Mouse (Mus musculus) C2C12 (cell line): ENCODE data around the gene Rnf41. TPM values are rescaled to one million over a fixed set of nuclear protein-coding genes. Genes with fewer than 3 reads are reported as not detected.

ENCODE experiments used
- H3K27me3 ChIP-seq: one replicate; pipeline ENCODE4 v1.6.1; 2011; ENCODE audit not compliant: control insufficient read depth, insufficient read depth, insufficient read length
- H3K36me3 ChIP-seq: one replicate; pipeline ENCODE4 v1.6.1; 2011; ENCODE audit not compliant: control insufficient read depth, insufficient read depth
- H3K4me3 ChIP-seq: one replicate; pipeline ENCODE4 v1.5.1; 2011; ENCODE audit warnings: mild to moderate bottlenecking, control low read depth; ENCODE audit not compliant: poor library complexity, insufficient read depth, severe bottlenecking
- H3K79me2 ChIP-seq: one replicate; pipeline ENCODE4 v1.6.1; 2011; ENCODE audit not compliant: control insufficient read depth, insufficient read depth
- H3K79me3 ChIP-seq: one replicate; pipeline ENCODE4 v1.6.1; 2011; ENCODE audit warnings: low read depth, control low read depth
- H3ac ChIP-seq: one replicate; pipeline ENCODE3; 2011; ENCODE audit warnings: low read depth; ENCODE audit not compliant: control insufficient read depth, insufficient read length
- CEBPB ChIP-seq: IDR thresholded peaks from one replicate; pipeline ENCODE4 v1.6.1; 2011; ENCODE audit warnings: low read depth, mild to moderate bottlenecking, control low read depth, moderate library complexity
- CTCF ChIP-seq: IDR thresholded peaks from one replicate; pipeline ENCODE4 v1.5.1; 2011; ENCODE audit not compliant: control insufficient read depth, insufficient read depth, insufficient read length
- FOSL1 ChIP-seq: IDR thresholded peaks from one replicate; pipeline ENCODE4 v1.8.0; 2011; ENCODE audit warnings: mild to moderate bottlenecking, low read length; ENCODE audit not compliant: poor library complexity, insufficient read depth, severe bottlenecking
- MAX ChIP-seq: IDR thresholded peaks from one replicate; pipeline ENCODE4 v1.6.1; 2011; ENCODE audit warnings: mild to moderate bottlenecking, control low read depth
- MYOD1 ChIP-seq: IDR thresholded peaks from one replicate; pipeline ENCODE4 v1.6.1; 2011; ENCODE audit warnings: low read depth; ENCODE audit not compliant: control insufficient read depth, insufficient read length
- MYOG ChIP-seq: IDR thresholded peaks from one replicate; pipeline ENCODE4 v1.6.1; 2011; ENCODE audit not compliant: control insufficient read depth, insufficient read length; ENCODE audit errors: extremely low read depth
- USF1 ChIP-seq: IDR thresholded peaks from one replicate; pipeline ENCODE4 v1.6.1; 2011; ENCODE audit warnings: low read depth, mild to moderate bottlenecking, control low read depth, moderate library complexity
- polyA plus RNA-seq: library from polyadenylated mRNA; unstranded; fragments of >200 nt; fragmentation: generic; extraction: Trizol; gene quantifications from one replicate; pipeline ENCODE4 v1.2.1, GENCODE M21; 2012; ENCODE audit warnings: missing spikeins

Rnf41 gene
- polyA plus RNA-seq, 1 experiment: 34.0 TPM

DNA sequence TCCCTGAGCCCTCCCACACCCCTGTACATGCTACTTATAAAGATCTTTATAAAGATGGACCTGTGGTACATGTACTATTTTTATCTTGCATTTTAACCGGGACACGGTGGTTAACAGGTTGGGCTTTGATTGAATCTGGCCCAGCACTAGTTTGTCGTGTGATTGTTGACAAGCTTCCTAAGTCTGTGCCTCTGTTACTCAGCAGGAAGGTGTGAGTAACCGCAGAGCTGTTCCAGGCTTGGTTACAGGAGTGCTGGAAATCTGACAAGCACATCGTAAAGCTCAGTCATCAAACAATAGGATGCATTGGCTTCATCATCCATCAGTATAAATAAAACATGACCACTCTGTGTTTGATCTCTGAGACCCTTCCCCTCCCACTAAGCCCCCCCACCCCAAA lies 11.0 kb downstream of the Rnf41 start:
- TF ChIP-seq CTCF (no peak), MYOD1 (no peak), MAX (no peak), MYOG (no peak), FOSL1 (no peak), USF1 (no peak), CEBPB (no peak)
- Histone ChIP-seq H3K79me3 (peaks cover 4% of the 10 kb centered on the region), H3ac (no peak overlapping the region), H3K4me3 (no peak overlapping the region), H3K79me2 (peaks cover 17% of the 10 kb centered on the region), H3K27me3 (no peaks in the 10 kb centered on the region), H3K36me3 (peaks cover 58% of the 10 kb centered on the region)

DNA sequence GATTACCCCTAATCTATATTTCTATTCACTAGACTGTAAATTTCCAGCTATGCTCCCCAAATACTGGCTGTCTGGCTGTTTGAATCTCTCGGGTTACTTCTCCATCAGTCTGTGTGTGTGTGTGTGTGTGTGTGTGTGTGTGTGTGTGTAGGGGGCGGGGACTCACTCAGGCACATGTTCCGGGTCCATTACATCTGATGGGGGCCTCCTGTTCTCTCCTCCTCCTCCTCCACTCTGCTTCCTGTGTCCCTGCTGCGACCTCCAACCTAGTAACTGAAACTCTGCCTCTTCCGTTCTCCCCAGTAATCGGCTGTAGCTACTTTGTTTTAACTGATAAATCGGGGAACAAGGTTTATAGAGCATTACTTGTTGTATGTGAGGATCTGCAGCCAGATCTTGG lies 13.1 kb downstream of the Rnf41 start:
- Histone ChIP-seq H3K79me3 (peaks cover 2% of the 10 kb centered on the region), H3K27me3 (no peaks in the 10 kb centered on the region), H3K36me3 (peaks cover 58% of the 10 kb centered on the region), H3K4me3 (no peak overlapping the region), H3ac (no peak overlapping the region), H3K79me2 (peaks cover 5% of the 10 kb centered on the region)
- no peak for TF ChIP-seq MYOD1
- no peak for TF ChIP-seq CEBPB
- TF ChIP-seq MYOG: no peak
- no peak for TF ChIP-seq USF1
- no peak for TF ChIP-seq MAX
- no peak for TF ChIP-seq FOSL1
- no peak for TF ChIP-seq CTCF

DNA sequence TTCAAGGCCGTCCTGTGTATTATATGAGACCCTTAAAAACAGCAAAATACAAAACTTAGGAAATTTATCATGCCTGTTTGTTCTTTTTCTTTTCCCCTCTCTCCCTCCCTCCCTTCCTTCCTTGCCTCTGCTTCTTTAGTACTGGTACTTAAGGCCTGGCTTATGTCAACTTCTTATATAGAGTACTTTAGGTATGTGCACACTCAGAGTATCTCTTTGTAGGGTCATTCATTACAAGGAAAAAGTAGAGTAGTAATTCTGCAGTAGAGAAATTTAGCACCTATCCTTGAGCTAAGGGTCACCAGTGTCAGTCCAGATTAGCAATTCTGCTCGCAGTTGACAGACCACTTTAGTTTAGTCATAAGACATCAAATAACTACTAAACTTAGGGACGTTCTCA lies 13.8 kb downstream of the Rnf41 start:
- TF ChIP-seq CEBPB: no peak
- TF ChIP-seq USF1: no peak
- no peak for TF ChIP-seq FOSL1
- TF ChIP-seq MYOD1: no peak
- no peak for TF ChIP-seq MYOG
- TF ChIP-seq MAX: no peak
- TF ChIP-seq CTCF: no peak
- H3K27me3 ChIP-seq: no peaks in the 10 kb centered on the region

DNA sequence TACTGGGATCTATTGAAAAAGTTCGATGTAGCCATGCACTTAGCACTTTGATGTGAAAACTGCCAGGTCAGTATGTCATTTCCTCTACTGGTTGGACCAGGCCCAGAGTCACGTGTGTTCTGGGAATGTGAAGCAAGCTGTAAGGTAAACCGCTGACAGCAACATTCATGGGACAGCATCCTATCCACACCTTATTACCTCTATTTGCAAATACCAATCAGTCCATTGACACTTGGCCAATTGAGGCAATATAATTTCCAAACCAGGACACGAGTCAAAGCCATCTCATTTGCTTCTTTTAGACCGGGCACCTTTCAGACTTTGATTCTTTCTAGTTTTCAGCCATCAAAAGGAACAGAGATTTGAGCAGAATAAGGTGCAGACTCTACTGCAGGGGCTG lies 17.6 kb downstream of the Rnf41 start:
- Histone ChIP-seq H3K79me3 (peaks cover 1% of the 10 kb centered on the region), H3K79me2 (peaks cover 10% of the 10 kb centered on the region), H3K27me3 (no peaks in the 10 kb centered on the region), H3K36me3 (peaks cover 57% of the 10 kb centered on the region), H3ac (no peak overlapping the region), H3K4me3 (no peak overlapping the region)
- TF ChIP-seq USF1 (no peak), CTCF (no peak), CEBPB (no peak), MYOD1 (no peak), MAX (no peak), FOSL1 (no peak), MYOG (no peak)

More for the DNA sequence above, 13.8 kb downstream of the Rnf41 start:
- Histone ChIP-seq H3K36me3 (peaks cover 65% of the 10 kb centered on the region), H3K79me3 (peaks cover 2% of the 10 kb centered on the region), H3K79me2 (peaks cover 5% of the 10 kb centered on the region), H3ac (no peak overlapping the region), H3K4me3 (no peak overlapping the region)

DNA sequence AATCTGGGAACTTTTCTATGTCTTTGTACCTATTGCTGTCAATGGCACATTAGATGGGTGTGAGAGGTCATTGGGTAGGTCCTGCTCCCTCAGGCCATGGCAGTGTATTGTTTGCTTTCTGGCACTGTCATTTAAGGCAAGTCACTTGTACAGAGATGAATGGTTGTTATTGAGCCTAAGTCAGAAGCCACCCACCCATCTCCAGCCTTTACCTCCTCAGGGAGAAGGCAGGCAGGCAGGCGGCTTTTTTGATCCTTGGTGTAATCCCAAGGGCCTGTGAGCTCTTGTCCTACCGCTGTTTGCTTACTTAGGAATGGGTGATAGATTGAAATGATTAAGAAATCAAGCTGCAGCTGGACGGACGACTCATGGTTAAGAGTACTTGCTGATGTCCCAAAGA lies 18.0 kb downstream of the Rnf41 start:
- H3ac ChIP-seq: no peak overlapping the region
- no peak for TF ChIP-seq FOSL1
- TF ChIP-seq MYOD1: no peak
- no peak for TF ChIP-seq MYOG
- no peak for TF ChIP-seq USF1
- TF ChIP-seq MAX: no peak
- TF ChIP-seq CTCF: no peak
- TF ChIP-seq CEBPB: no peak
- peaks cover 54% of the 10 kb centered on the region for H3K36me3 ChIP-seq

DNA sequence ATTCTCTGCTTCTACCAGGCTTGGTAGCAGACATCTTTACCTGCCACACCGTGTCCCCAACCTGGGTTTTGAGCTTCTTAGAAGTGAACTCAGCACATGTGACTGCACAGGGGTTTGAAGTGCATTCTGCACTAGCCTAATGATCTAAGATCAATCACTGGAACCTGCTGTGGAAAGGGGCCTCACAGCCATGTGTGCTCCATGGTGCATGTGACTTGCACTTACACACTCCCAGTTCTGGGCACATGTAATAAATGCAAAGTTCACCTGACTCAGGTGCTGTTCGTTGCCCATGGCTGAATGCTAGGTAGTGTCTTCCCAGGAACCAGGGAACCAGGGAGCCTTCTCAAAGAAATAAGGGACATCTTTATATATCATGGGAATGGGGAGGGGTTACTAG lies 22.0 kb downstream of the Rnf41 start:
- no peak overlapping the region for H3ac ChIP-seq
- peaks cover 10% of the 10 kb centered on the region for H3K79me2 ChIP-seq
- no peak for TF ChIP-seq MAX
- TF ChIP-seq CEBPB: no peak
- no peak for TF ChIP-seq MYOD1
- TF ChIP-seq CTCF: no peak
- TF ChIP-seq MYOG: no peak
- no peak for TF ChIP-seq FOSL1
- no peak for TF ChIP-seq USF1
- no peak overlapping the region for H3K4me3 ChIP-seq
- H3K79me3 ChIP-seq: peaks cover 4% of the 10 kb centered on the region
- H3K36me3 ChIP-seq: peaks cover 81% of the 10 kb centered on the region
- no peaks in the 10 kb centered on the region for H3K27me3 ChIP-seq

More for the DNA sequence above, 18.0 kb downstream of the Rnf41 start:
- no peaks in the 10 kb centered on the region for H3K27me3 ChIP-seq
- H3K79me2 ChIP-seq: peaks cover 10% of the 10 kb centered on the region
- H3K79me3 ChIP-seq: peaks cover 1% of the 10 kb centered on the region
- no peak overlapping the region for H3K4me3 ChIP-seq
